In the genomic region with DNA sequence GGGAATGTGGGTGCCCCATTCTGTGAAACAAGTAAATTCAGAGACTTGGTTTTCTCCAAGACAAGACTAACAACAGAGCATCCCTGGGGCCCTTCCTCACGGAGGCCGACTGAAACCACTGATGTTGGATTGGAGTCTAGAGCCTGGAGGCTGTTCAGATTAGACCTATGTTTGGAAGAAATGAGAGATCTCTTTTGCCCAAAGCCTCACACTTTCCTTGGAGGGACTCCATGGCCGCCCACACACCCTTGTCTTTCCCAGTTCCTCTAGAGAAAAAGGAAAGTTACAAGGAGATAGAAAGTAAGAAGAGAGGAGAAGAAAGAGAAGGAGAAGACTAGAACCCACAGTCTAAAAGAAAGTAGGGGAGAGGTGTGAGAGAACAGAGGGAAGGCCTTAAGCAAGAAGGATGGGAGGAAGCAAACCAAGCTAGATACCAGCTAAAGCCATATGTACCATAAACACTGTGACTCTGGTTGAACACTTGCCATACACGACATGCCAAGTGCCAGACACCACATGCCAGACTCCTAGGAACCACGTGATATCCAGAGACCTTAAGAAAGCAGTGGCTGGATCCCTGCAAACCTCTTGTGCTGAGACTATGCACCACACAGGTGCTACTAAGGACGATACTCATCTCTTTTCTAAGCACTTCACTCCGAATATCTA, we compare ENCODE assay signal across 9 mouse cellular contexts.
DNase-seq lines count a peak whose midpoint lies in the region; ATAC-seq lines count a peak whose summit lies in the region.
"Had no signal": no experiment of that assay in that cellular context is flagged by ENCODE, and none has a peak within 500 bp of the region (broad histone marks: within the 10 kb centered on the region; RNA-seq: fewer than 3 reads in every experiment).

No protein-coding gene starts in this region.

- no peak overlapping the region for H3K4me2 ChIP-seq in embryonic facial prominence, embryonic 13.5 days

- peak overlapping the region; percentile 68 for H3K27ac ChIP-seq in embryonic facial prominence, embryonic 13.5 days
- H3K27ac ChIP-seq in embryonic facial prominence, embryonic 10.5 days (replicated peaks): no peak overlapping the region
- H3K27ac ChIP-seq: kidney, postnatal 0 days had no signal

- H3K4me1 ChIP-seq in embryonic facial prominence, embryonic 13.5 days: peaks cover 18% of the 10 kb centered on the region
- H3K4me1 ChIP-seq in embryonic facial prominence, embryonic 10.5 days: no peaks in the 10 kb centered on the region

- no peaks in the 10 kb centered on the region for H3K9me3 ChIP-seq in embryonic facial prominence, embryonic 13.5 days
- no peaks in the 10 kb centered on the region for H3K9me3 ChIP-seq in embryonic facial prominence, embryonic 10.5 days

- no peaks in the 10 kb centered on the region for H3K36me3 ChIP-seq in embryonic facial prominence, embryonic 13.5 days
- H3K36me3 ChIP-seq in embryonic facial prominence, embryonic 10.5 days (replicated peaks): no peaks in the 10 kb centered on the region

- 62% methylated on average over 7 of the region's 7 CpGs for WGBS in embryonic facial prominence, embryonic 13.5 days
- WGBS in embryonic facial prominence, embryonic 10.5 days: 85% methylated on average over 7 of the region's 7 CpGs

- H3K4me3 ChIP-seq in embryonic facial prominence, embryonic 13.5 days: no peak overlapping the region
- H3K4me3 ChIP-seq in embryonic facial prominence, embryonic 10.5 days: no peak overlapping the region

- DNase-seq in embryonic facial prominence, embryonic 10.5 days (ENCODE audit: low spot score): no peak
- peak; percentile 20 for DNase-seq in lung, postnatal 36 days
- no peak for DNase-seq in lung, postnatal 4 days
- DNase-seq in gastrocnemius, postnatal 36 days: peak; percentile 21 to 52
- DNase-seq in right cerebral cortex, postnatal 10 days (ENCODE audit: low spot score in 2 of 2): peak; percentile 29 to 35
- no peak for DNase-seq in c-Kit-positive CD71-positive TER-119-positive erythroid progenitor cells, embryonic 14.5 days (ENCODE audit: low spot score)

- intact Hi-C loops in gastrocnemius, postnatal 36 days (cut with DNase I): no loop called here

- no peak overlapping the region for H3K9ac ChIP-seq in embryonic facial prominence, embryonic 13.5 days

- H3K27me3 ChIP-seq in embryonic facial prominence, embryonic 13.5 days: no peaks in the 10 kb centered on the region
- H3K27me3 ChIP-seq in embryonic facial prominence, embryonic 10.5 days (replicated peaks; ENCODE audit: low read depth, poor library complexity, severe bottlenecking): no peaks in the 10 kb centered on the region

- no peak for ATAC-seq in embryonic facial prominence, embryonic 13.5 days (ENCODE audit: insufficient number of reproducible peaks, insufficient read depth, low FRiP score, low TSS enrichment, low read depth)
- no peak for ATAC-seq in megakaryocyte-erythroid progenitor cell, adult 5-6 weeks (replicated peaks; ENCODE audit: low FRiP score, low TSS enrichment, poor library complexity, severe bottlenecking)

Comparison
In these comparisons a context has a peak if more than half of its experiments do, and no peak if none do; other contexts are left out.
1. DNase-seq: peak in lung, postnatal 36 days (single experiment), gastrocnemius, postnatal 36 days (2 of 2) and right cerebral cortex, postnatal 10 days (2 of 2); none in embryonic facial prominence, embryonic 10.5 days (single experiment), lung, postnatal 4 days (0 of 2) and c-Kit-positive CD71-positive TER-119-positive erythroid progenitor cells, embryonic 14.5 days (single experiment).